Mouse (Mus musculus) left cerebral cortex, postnatal 4 days (tissue): ENCODE measurements around the gene Atp2c2. TPM values are rescaled to one million over a fixed set of nuclear protein-coding genes. Genes with fewer than 3 reads are reported as not detected.

Experiments used
- DNase-seq: peaks from one replicate; pipeline ENCODE4 v3.0.0-alpha.2; 2022
- intact Hi-C: fragments of 180-260 bp; cut with DNase I; formaldehyde crosslinking; loops from one replicate; pipeline ENCODE4 v1.15.1; 2025
- total RNA-seq, 2 experiments: library from RNA; stranded (reverse); gene quantifications; 2 replicates each; pipeline ENCODE4 v1.2.3; 2021

Atp2c2 gene
- total RNA-seq, 2 experiments from 2014 or later, result 0.14 to 0.16 TPM

GRCm38 (mm10) chr8:119781086-119781840 lies 81.5 kb downstream of the Atp2c2 start:
- no peak for DNase-seq
- intact Hi-C loops, result loop anchor here (5.0 to 10.0 kb wide), 3 partner anchors 61 to 296 kb away; partner anchors contain the start of gene Cotl1

GRCm38 (mm10) chr8:119782715-119783114 lies 82.9 kb downstream of the Atp2c2 start:
- intact Hi-C loops, result loop anchor here (5.0 to 10.0 kb wide), 3 partner anchors 60 to 295 kb away; partner anchors contain the start of gene Cotl1

GRCm38 (mm10) chr8:119783579-119783978 lies 83.8 kb downstream of the Atp2c2 start:
- intact Hi-C loops, result loop anchor here (5.0 to 10.0 kb wide), 3 partner anchors 59 to 294 kb away; partner anchors contain the start of gene Cotl1
- no peak for DNase-seq

More at GRCm38 (mm10) chr8:119782715-119783114, 82.9 kb downstream of the Atp2c2 start:
- peak; percentile 85 for DNase-seq

DNA sequence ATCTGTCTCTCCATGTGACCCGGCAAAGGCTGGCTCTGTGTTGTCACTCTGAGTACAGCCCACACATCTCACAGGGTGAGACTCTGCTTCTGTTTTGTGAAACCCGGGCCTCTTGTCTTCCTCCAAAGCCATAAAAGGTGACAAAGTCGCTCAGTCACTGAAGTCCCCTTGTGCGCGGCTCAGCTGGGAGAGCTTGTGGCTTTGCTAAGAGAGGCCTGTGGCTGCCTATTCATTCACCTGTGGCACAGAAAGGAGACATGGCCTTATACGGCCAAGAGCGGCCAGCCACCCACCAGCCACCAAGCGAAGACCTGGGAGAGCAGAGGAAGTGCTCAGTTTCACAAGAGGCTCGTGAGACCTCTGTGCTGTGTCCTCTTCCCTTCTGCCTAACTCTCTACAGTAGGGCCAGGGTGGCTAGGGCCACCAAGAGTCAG lies 84.3 kb downstream of the Atp2c2 start:
- no peak for DNase-seq
- intact Hi-C loops, result loop anchor here (5.0 to 10.0 kb wide), 3 partner anchors 58 to 293 kb away; partner anchors contain the start of gene Cotl1

DNA sequence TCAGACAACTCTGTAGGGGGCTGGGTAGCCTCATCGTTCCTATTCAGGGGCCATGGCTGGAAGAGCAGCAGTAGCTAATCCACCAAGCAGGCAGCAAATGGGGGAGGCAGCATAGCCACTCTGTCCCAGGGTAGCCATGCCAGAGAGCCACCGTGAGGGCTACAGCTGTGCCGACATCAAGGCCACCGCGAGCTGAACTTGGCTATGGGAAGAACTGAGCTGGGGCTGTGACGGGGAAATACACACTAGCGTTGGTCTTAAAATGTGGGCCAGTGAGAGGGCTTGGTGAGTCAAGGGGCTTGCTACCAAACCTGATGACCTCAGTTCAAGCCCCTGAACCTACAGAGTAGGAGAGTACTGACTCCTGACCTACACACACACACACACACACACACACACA lies 84.9 kb downstream of the Atp2c2 start:
- intact Hi-C loops, result loop anchor here (5.0 to 10.0 kb wide), 3 partner anchors 58 to 293 kb away; partner anchors contain the start of gene Cotl1
- DNase-seq, result no peak

- DNase-seq, result peak; percentile 64
- intact Hi-C loops, result loop anchor here (10.0 kb wide), 1 partner anchor 139 kb away; no protein-coding TSS in a partner anchor
These were observed 86.1 kb downstream of the Atp2c2 start for GRCm38 (mm10) chr8:119785764-119786405.

GRCm38 (mm10) chr8:119786871-119787270 lies 87.1 kb downstream of the Atp2c2 start:
- no peak for DNase-seq
- intact Hi-C loops, result loop anchor here (10.0 kb wide), 1 partner anchor 138 kb away; no protein-coding TSS in a partner anchor

GRCm38 (mm10) chr8:119787341-119787740 lies 87.5 kb downstream of the Atp2c2 start:
- intact Hi-C loops, result loop anchor here (10.0 kb wide), 1 partner anchor 137 kb away; no protein-coding TSS in a partner anchor
- DNase-seq, result no peak

GRCm38 (mm10) chr8:119788607-119789381 lies 89.0 kb downstream of the Atp2c2 start:
- intact Hi-C loops, result loop anchor here (10.0 kb wide), 1 partner anchor 136 kb away; no protein-coding TSS in a partner anchor
- peak; percentile 63 for DNase-seq

- no peak for DNase-seq
- intact Hi-C loops, result loop anchor here (10.0 kb wide), 1 partner anchor 135 kb away; no protein-coding TSS in a partner anchor
These were observed 89.8 kb downstream of the Atp2c2 start for GRCm38 (mm10) chr8:119789581-119789980.

- DNase-seq, result peak; percentile 78
- intact Hi-C loops, result no loop called here
These were observed 92.2 kb downstream of the Atp2c2 start for GRCm38 (mm10) chr8:119791804-119792704.

GRCm38 (mm10) chr8:119794689-119795088 lies 94.9 kb downstream of the Atp2c2 start:
- no peak for DNase-seq

GRCm38 (mm10) chr8:119795651-119796050 lies 95.8 kb downstream of the Atp2c2 start:
- intact Hi-C loops, result loop anchor here (5.0 kb wide), 1 partner anchor 47 kb away; the partner anchor contains the start of gene Cotl1
- no peak for DNase-seq

More at GRCm38 (mm10) chr8:119794689-119795088, 94.9 kb downstream of the Atp2c2 start:
- intact Hi-C loops, result loop anchor here (5.0 kb wide), 1 partner anchor 48 kb away; the partner anchor contains the start of gene Cotl1

DNA sequence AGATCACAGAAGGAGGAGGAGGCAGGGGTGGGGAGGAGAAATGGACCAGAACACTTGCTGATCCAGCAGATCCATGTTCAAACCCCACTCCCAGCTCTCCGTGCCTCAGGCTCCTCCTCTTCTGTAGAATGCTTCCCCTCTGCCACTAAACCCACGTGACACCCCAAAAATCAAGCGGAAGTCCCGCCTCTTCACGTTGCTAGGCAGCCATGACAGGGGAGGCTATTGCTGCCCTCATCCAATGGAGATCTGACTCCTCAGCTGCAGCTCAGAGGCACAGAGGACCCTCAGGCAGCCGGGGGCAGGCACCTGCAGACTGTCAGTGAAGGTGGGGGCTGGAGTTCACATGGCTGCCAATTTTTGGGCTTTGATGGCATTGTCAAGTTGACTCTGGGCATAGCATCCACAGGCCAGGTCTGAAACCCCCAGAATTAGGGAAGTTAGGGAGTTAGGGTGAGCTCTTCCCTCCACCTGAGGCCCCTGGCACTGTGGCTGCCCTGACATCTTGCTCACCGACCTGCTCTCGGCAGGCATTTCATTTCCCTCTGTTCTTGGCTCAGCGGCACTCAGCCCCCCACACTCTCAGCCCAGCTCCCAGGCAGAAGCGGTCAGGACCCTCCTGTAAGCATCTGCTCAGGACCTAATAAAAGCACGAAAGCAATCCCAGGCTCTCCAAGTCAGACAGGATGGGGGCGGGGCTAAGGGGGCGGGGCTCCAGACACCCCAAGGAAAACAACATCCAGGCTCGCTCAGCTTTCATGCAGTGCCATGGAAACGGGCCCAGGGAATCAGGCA lies 98.6 kb downstream of the Atp2c2 start:
- peak; percentile 78 for DNase-seq
- intact Hi-C loops, result loop anchor here (5.0 kb wide), 1 partner anchor 44 kb away; the partner anchor contains the start of gene Cotl1

- DNase-seq, result no peak
- intact Hi-C loops, result loop anchor here (5.0 kb wide), 1 partner anchor 43 kb away; the partner anchor contains the start of gene Cotl1
These were observed 99.1 kb downstream of the Atp2c2 start for GRCm38 (mm10) chr8:119798965-119799264.

DNA sequence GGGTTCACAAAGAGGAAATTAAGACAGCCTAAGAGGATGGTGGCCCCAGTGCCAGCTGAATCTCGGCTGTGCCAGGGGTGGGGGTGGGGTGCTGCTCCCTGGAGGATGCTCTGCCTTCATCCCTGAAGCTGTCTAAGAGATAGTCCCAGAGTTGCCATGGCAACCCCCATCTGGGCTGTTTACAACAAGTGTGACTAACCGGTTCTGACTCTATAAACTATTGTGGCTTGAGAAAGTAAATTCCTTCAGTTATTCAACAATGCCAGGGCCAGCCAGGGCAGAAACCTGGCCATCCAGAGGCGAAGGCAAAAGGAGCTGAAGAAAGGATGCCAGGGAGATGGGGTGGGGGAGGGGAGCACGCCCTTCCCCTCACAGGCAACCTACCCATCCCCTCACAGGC lies 101.4 kb downstream of the Atp2c2 start:
- intact Hi-C loops, result no loop called here
- peak; percentile 43 for DNase-seq

DNA sequence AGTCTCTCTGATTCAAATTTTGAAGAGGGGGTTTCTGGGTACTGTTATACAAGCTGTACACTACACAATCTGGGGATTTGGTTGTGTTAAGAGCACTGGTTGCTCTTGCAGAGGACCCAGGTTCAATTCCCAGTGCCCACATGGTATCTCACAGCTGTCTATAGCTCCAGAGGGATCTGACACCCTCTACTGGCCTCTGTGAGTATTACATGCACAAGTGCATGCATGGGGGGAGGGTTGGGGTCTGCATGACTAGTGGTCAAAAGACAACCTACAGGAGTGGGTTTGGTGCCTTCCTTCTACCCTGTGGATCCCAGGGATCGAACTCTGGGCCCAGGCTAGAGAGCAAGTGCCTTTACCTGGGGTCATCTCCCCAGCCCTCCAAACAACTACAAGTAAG lies 102.8 kb downstream of the Atp2c2 start:
- DNase-seq, result no peak
- intact Hi-C loops, result no loop called here

DNA sequence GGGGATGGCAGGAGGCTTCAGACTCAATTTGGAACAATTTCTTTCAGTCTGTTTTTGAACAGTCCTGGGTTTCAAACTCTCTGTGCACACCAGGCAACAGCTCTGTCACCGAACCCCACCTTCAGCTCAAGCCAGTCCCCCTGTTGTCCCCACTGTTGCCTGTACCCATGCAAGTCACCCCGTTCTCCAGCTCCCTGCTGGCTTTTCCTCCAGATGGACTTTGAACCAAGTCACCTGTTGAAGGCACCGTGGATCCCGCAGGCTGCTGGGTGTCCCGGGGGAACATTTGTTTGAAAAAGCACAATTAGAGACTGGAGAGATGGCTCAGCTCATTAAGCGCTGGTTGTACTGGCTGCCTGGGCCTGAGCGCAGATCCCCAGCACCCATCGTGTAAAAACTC lies 105.5 kb downstream of the Atp2c2 start:
- DNase-seq, result no peak
- intact Hi-C loops, result no loop called here
